Mouse (Mus musculus) embryonic facial prominence, embryonic 11.5 days (tissue): Measurements from ENCODE around the gene Ndufv1. TPM values are rescaled to one million over a fixed set of nuclear protein-coding genes. Genes with fewer than 3 reads are reported as not detected.

Experiments used
- ATAC-seq: fragments of 200-750 bp; cut with Nextera tagmentation; replicated peaks from 2 replicates; pipeline ENCODE4 v1.8.0; 2017; ENCODE audit warnings: low read depth; ENCODE audit not compliant: insufficient number of reproducible peaks, low FRiP score, low TSS enrichment
- DNase-seq: peaks from one replicate; pipeline ENCODE4 v3.0.0-alpha.2; 2015; ENCODE audit warnings: low spot score
- H3K27ac ChIP-seq: fragments of 300-500 bp; sonication (generic); replicated peaks from 2 replicates; pipeline ENCODE4 v1.5.1; 2014; ENCODE audit warnings: mild to moderate bottlenecking, low read depth, low read length, control low read depth
- H3K27me3 ChIP-seq: fragments of 300-500 bp; sonication (generic); 2 replicates; pipeline ENCODE4 v1.6.1; 2014; ENCODE audit warnings: mild to moderate bottlenecking, low read length, moderate library complexity, mixed read lengths; ENCODE audit not compliant: control insufficient read depth, insufficient read depth
- H3K36me3 ChIP-seq: fragments of 300-500 bp; sonication (generic); replicated peaks from 2 replicates; pipeline ENCODE4 v1.6.1; 2014; ENCODE audit warnings: low read depth, mild to moderate bottlenecking, low read length, moderate library complexity, mixed read lengths; ENCODE audit not compliant: control insufficient read depth, insufficient read depth
- H3K4me1 ChIP-seq: fragments of 300-500 bp; sonication (generic); 2 replicates; pipeline ENCODE4 v1.6.1; 2014; ENCODE audit warnings: low read length, mixed read lengths; ENCODE audit not compliant: control insufficient read depth, insufficient read depth
- H3K4me2 ChIP-seq: fragments of 300-500 bp; sonication (generic); 2 replicates; pipeline ENCODE4 v1.6.1; 2014; ENCODE audit warnings: low read depth, mild to moderate bottlenecking, control low read depth, low read length, moderate library complexity
- H3K4me3 ChIP-seq: fragments of 300-500 bp; sonication (generic); 2 replicates; pipeline ENCODE4 v1.5.1; 2014; ENCODE audit warnings: low read depth, low read length, control low read depth
- H3K9ac ChIP-seq: fragments of 300-500 bp; sonication (generic); replicated peaks from 2 replicates; pipeline ENCODE4 v1.6.1; 2014; ENCODE audit warnings: mild to moderate bottlenecking, control low read depth, low read length
- H3K9me3 ChIP-seq: fragments of 300-500 bp; sonication (generic); replicated peaks from 2 replicates; pipeline ENCODE4 v1.6.1; 2016; ENCODE audit warnings: mild to moderate bottlenecking, low read length, inconsistent platforms, mixed read lengths; ENCODE audit not compliant: control insufficient read depth
- WGBS: fragments of 180-500 bp; shearing (Covaris S2); extraction: QIAGEN DNeasy Blood & Tissue Kit; methylation state at CpG from one replicate; pipeline ENCODE4 v1.1.7; 2014; 5-methylcytosine and 5-hydroxymethylcytosine counted together
- polyA plus RNA-seq: library from polyadenylated mRNA; unstranded; fragments of >200 nt; fragmentation: Nextera tagmentation; extraction: Ambion mirVana; gene quantifications from 2 replicates; pipeline ENCODE4 v1.2.1, GENCODE M21; 2014

Gene Ndufv1
- polyA plus RNA-seq, 1 experiment from 2014 or later = 190 TPM

DNA sequence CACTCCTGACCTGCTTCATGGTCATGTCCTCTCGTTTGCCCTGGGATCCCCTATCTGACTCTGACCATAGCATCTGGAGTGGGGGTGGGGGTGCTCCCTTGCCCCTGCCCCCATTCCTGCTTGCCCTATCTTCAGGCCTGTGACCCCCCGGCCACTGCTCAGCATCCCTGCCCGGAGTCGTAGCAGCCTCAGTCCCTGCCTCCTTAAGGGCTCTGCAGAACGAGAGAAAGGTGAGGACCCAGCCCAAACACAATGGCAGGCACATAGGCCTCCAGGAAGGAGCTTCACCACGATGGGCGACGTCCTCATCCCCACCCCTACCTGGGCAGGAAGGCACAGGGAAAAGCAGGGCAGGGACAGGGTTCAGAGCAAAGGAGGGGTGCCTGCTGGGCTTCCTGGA is 14.3 kb downstream of the Ndufv1 start:
- Histone ChIP-seq H3K9me3 (no peaks in the 10 kb centered on the region), H3K27me3 (no peaks in the 10 kb centered on the region), H3K9ac (no peak overlapping the region), H3K36me3 (no peaks in the 10 kb centered on the region), H3K4me2 (no peak overlapping the region), H3K4me3 (no peak overlapping the region), H3K27ac (no peak overlapping the region), H3K4me1 (peaks cover 4% of the 10 kb centered on the region; the same call in 1 of the 2 replicates)
- WGBS = 74% methylated on average over 8 of the region's 8 CpGs
- no peak for ATAC-seq
- no peak for DNase-seq

- 69% methylated on average over 8 of the region's 8 CpGs for WGBS
- Histone ChIP-seq H3K9me3 (no peaks in the 10 kb centered on the region), H3K9ac (no peak overlapping the region), H3K27ac (no peak overlapping the region), H3K4me2 (no peak overlapping the region), H3K27me3 (no peaks in the 10 kb centered on the region), H3K4me3 (no peak overlapping the region), H3K4me1 (peaks cover 4% of the 10 kb centered on the region; the same call in 1 of the 2 replicates), H3K36me3 (no peaks in the 10 kb centered on the region)
- no peak for DNase-seq
- ATAC-seq = no peak
Measured at GRCm38 (mm10) chr19:3997231-3997630, 15.4 kb downstream of the Ndufv1 start.

DNA sequence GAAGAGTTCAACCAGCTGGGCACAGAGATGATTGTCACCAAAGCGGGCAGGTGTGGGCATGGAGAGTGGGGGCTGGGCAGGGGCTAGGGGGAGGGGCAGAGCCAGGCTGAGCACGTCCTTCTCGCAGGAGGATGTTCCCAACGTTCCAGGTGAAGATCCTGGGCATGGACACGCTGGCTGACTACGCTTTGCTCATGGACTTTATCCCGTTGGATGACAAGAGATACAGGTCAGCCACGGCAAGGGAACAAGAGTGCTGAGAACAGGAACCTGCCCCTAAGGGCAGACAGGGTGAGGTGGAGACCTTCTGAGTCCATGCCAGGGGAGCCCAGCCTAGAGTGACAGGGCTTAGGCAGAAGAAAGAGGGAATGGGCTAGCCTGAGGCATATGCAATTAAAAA is 15.9 kb downstream of the Ndufv1 start:
- ATAC-seq (no peak), DNase-seq (no peak)
- Histone ChIP-seq H3K4me3 (no peak overlapping the region), H3K27me3 (no peaks in the 10 kb centered on the region), H3K9ac (no peak overlapping the region), H3K27ac (no peak overlapping the region), H3K9me3 (no peaks in the 10 kb centered on the region), H3K4me2 (no peak overlapping the region), H3K36me3 (no peaks in the 10 kb centered on the region), H3K4me1 (peaks cover 4% of the 10 kb centered on the region; the same call in 1 of the 2 replicates)
- WGBS = 84% methylated on average over 8 of the region's 8 CpGs

GRCm38 (mm10) chr19:3996106-3996505 is 16.5 kb downstream of the Ndufv1 start:
- no peaks in the 10 kb centered on the region for H3K27me3 ChIP-seq
- no peaks in the 10 kb centered on the region for H3K9me3 ChIP-seq
- ATAC-seq (no peak), DNase-seq (no peak)
- WGBS = 64% methylated on average over 7 of the region's 7 CpGs
- H3K4me3 ChIP-seq = no peak overlapping the region
- no peaks in the 10 kb centered on the region for H3K36me3 ChIP-seq
- no peak overlapping the region for H3K4me2 ChIP-seq
- H3K4me1 ChIP-seq = peaks cover 2% of the 10 kb centered on the region; the same call in 1 of the 2 replicates
- H3K9ac ChIP-seq = no peak overlapping the region
- H3K27ac ChIP-seq = no peak overlapping the region

- Histone ChIP-seq H3K9me3 (no peaks in the 10 kb centered on the region), H3K4me1 (no peaks in the 10 kb centered on the region), H3K27ac (no peak overlapping the region), H3K4me3 (no peak overlapping the region), H3K36me3 (no peaks in the 10 kb centered on the region), H3K9ac (no peak overlapping the region), H3K4me2 (no peak overlapping the region), H3K27me3 (no peaks in the 10 kb centered on the region)
- 83% methylated on average over 3 of the region's 3 CpGs for WGBS
- no peak for DNase-seq
- no peak for ATAC-seq
Measured at GRCm38 (mm10) chr19:3995505-3995904, 17.1 kb downstream of the Ndufv1 start.

DNA sequence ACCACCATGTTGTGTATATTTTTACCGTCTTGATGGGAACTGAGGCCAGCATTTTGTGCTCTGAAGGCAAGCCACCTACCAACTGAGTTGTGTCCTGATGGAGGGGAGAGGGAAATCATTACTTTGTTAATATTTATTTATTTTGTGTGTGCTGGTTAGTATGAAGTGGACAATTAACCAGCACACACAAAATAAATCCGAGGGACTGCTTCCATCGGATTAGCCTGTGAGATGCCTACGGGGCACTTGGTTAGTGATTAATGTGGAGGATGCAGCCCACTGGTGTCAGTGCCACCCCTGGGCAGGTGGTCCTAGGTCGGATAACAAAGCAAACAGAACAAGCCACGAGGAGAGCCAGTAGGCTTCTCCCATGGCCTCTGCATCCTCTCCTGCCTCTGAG is 17.7 kb downstream of the Ndufv1 start:
- Histone ChIP-seq H3K36me3 (no peaks in the 10 kb centered on the region), H3K4me2 (no peak overlapping the region), H3K27ac (no peak overlapping the region), H3K27me3 (no peaks in the 10 kb centered on the region), H3K9ac (no peak overlapping the region), H3K9me3 (no peaks in the 10 kb centered on the region), H3K4me3 (no peak overlapping the region), H3K4me1 (no peaks in the 10 kb centered on the region)
- WGBS = 68% methylated on average over 6 of the region's 6 CpGs
- ATAC-seq (no peak), DNase-seq (no peak)

DNA sequence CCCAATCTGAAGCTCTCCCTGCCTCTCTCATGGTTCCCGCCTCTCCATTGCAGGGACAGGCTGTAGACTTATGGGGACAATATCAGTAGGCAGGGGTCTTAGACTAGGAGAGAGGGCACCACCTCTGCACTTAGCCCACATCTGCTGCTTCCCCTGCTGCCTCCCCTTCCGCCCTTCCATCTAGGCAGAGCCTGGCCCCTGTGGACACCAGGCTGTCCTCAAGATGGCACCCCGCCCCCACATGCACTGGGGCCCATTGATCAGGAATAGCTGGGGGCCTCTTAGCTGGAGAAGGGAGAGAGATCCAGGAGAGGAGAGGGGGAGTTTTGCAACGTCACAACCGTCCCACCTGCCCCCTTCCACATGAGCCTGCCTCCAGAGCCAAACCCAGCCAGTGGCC is 20.2 kb downstream of the Ndufv1 start, which contains the start of gene Tbx10:
TSS of gene Tbx10 (plus strand) at position 337 of the 400 bp plus-strand sequence.
- H3K4me3 ChIP-seq = no peak within 1 kb of the TSS
- no peak for DNase-seq
- no peaks in the 10 kb centered on the region for H3K27me3 ChIP-seq
- no peak within 1 kb of the TSS for H3K4me2 ChIP-seq
- no peak within 1 kb of the TSS for H3K9ac ChIP-seq
- no peaks in the 10 kb centered on the region for H3K9me3 ChIP-seq
- no peaks in the 10 kb centered on the region for H3K36me3 ChIP-seq
- WGBS = 56% methylated on average over 5 of the region's 5 CpGs
- ATAC-seq = no peak
- H3K4me1 ChIP-seq = no peaks in the 10 kb centered on the region
- no peak within 1 kb of the TSS for H3K27ac ChIP-seq

DNA sequence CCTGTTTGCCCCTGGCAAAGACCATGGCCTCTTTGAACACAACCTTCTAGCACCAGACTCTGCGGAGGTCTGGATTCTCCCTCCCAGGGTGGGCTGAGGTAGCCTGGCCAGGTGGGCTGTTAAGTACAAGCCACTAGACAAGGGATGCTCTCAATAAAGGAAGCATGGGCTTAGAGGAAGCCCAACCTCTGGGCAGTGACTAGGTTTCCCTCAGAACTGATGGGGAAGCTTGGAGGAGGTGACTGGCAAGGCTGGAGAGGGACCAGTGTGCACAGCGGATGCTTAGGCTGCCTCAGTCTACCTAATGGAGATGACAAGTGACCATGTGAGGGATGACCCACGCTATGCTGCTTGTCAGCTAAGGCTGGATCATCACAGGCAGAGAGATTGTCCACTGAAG is 20.6 kb downstream of the Ndufv1 start:
- H3K27me3 ChIP-seq = no peaks in the 10 kb centered on the region
- no peaks in the 10 kb centered on the region for H3K9me3 ChIP-seq
- WGBS = 86% methylated on average over 3 of the region's 3 CpGs
- no peak overlapping the region for H3K4me3 ChIP-seq
- no peak overlapping the region for H3K27ac ChIP-seq
- ATAC-seq = no peak
- DNase-seq = no peak
- H3K4me2 ChIP-seq = no peak overlapping the region
- no peak overlapping the region for H3K9ac ChIP-seq
- no peaks in the 10 kb centered on the region for H3K36me3 ChIP-seq
- H3K4me1 ChIP-seq = no peaks in the 10 kb centered on the region
